Mouse (Mus musculus): ENCODE data around the gene Itgb3bp.

DNA sequence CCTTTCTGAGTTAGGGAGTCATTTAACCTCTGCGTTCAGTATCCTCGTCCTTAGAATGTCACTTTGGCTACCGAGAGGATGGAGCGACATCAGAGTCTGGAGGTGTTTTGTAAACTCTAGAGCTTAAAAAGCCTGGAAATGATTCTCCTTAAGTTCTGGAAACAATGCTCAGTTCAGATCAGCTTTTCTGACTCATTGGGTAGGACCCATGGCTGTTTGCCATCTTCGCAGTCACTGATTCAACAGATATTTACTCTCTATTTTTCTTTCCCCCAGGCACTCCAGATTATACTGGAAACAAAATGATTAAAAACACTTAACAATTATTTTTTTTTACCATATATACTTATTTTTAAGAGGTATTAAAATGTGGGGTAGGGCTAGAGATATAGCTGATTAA is 49.7 kb upstream of the Itgb3bp start:
- TF ChIP-seq MYOG (IDR thresholded peaks at IDR 0.05; ENCODE audit: control insufficient read depth in 1 of 3, insufficient read depth in 1 of 3, insufficient read length in 2 of 3, low read depth in 2 of 3) (no peak), USF1 (IDR thresholded peaks at IDR 0.05; ENCODE audit: low read depth) (no peak), MAX (IDR thresholded peaks at IDR 0.05; ENCODE audit: low read depth) (no peak), MYOD1 (IDR thresholded peaks at IDR 0.05; ENCODE audit: control insufficient read depth in 1 of 3, insufficient read length in 2 of 3, low read depth in 2 of 3) (no peak), TCF12 (IDR thresholded peaks at IDR 0.05; ENCODE audit: insufficient read depth, poor library complexity, severe bottlenecking) (no peak), POLR2A (IDR thresholded peaks at IDR 0.05; ENCODE audit: insufficient read length, low read depth) (no peak), E2F4 (IDR thresholded peaks at IDR 0.05; ENCODE audit: insufficient read depth) (no peak), POLR2AphosphoS2 (IDR thresholded peaks at IDR 0.05; ENCODE audit: insufficient read length, low read depth) (no peak), TCF3 (IDR thresholded peaks at IDR 0.05; ENCODE audit: insufficient read length, low read depth) (no peak)

Data from myocyte (in vitro differentiated cells).